Mouse (Mus musculus) kidney, postnatal 10 days (tissue): ENCODE data around the gene Vdr.

Experiments used
- DNase-seq: peaks from one replicate; pipeline ENCODE4 v3.0.0; 2021; ENCODE audit warnings: mixed read lengths

Gene Vdr

GRCm38 (mm10) chr15:97919217-97919616 is 8.8 kb upstream of the Vdr start:
- DNase-seq, result no peak

DNA sequence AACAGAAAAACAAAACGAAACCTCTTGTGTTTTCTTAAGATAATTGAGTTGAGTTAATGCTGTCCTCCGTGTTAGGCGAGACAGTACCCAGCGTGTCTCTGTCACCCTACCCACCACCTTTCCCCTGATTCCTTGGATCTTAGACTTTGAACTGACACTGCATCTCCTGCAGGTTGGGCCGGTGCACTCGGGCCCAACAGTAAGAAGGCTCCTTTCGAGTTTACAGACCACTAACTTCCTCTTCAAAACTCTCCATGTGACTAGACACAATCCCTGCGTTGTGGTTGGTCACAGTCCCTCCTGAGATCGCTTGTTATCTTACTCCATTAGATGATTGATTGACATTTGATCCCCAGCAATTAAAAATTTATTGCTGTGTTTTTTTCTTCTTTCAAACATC is 7.6 kb upstream of the Vdr start:
- no peak for DNase-seq

DNA sequence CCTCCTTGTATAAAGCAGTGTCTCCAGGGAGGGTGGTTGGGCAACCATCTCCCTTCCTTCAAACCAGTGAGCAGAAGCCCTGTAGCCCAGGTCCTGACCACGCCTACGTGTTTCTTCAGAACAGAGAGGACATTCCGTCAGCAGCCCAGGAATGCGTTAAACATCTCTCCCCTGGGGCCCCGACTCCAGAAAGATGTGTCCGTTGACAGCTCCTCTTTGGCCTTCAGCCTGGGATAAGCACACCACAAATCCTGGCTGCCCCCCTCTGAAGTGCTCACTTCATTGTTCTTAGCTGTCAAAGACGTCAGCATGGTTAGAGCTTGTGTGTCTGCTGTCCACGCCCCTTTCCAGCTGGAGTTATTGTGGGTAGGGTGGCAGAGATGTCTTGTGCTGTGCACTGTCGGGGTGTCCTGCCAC is 3.9 kb upstream of the Vdr start:
- peak; percentile 58 for DNase-seq

- DNase-seq, result peak; percentile 87
These were observed 2.4 kb downstream of the Vdr start for GRCm38 (mm10) chr15:97907801-97908751.

DNA sequence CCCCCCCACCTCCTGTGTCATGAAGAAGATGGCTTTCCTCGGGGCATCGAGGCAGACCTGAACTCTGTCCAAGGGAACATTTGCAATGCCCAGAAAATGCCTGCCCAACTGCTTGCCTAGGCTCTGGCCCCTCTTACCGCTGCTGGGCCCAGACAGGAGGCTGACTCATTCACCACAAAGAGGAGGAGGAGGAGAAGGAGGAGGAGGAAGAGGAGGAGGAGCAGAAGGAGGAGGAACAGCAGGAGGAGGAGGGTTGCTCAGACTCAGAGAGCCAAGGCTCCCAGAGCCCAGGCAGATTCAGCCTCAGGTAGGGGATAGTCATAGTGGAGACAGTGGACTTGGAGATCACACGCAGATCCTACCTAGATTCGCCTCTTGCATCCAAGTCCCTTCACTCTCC is 3.2 kb downstream of the Vdr start:
- no peak for DNase-seq

DNA sequence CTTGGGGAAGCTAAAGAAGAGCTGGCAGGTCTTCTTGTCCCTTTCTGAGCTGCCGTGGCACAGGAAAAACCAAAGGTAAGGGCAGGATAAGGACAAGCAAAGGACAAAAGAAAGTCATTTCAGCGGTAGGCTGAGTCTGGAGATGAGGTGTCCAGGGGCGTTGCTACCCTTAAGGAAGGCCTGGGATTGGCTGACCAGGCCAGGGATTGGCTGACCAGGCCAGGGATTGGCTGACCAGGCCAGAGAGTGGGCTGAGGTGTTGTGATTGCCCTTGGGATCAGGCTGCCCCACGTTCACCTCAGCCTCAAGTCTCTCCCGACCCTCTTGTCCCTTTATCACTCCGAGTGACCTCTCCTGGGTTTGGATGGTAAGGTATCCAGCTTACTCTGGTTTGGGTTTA is 5.1 kb downstream of the Vdr start:
- DNase-seq, result no peak

DNA sequence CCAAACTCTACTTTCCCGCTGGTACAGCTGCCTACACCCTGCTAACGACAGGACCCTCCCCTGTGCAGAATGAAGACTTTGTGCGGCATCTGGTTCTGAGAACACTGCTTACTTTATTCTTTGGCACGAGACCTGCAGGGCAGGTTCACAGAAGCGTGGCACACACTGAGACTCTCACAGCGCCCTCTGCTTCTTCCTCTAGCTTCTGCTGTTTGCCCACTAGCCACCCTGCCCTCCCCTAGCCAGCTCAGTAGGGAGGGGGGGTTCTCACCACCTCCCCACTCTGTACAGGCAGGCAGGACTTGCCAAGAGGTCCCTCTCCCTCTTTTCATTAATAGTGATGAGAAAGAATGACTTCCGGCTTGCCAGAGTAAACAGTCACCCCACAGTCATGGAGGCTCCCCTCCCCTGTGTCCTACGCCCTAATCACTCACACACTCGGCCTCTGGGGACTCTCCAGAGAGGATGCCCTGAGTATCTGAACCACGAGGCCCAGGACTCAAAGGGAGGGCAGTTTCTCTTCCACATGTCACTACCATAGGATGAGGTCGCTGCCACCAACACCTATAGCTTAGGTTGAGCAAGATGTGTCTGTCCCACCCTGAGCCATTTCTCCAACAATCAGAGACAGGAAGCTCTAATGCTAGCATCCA is 6.0 kb downstream of the Vdr start:
- DNase-seq, result peak; percentile 40

- no peak for DNase-seq
These were observed 7.0 kb downstream of the Vdr start for GRCm38 (mm10) chr15:97903261-97904009.

GRCm38 (mm10) chr15:97900991-97901390 is 9.4 kb downstream of the Vdr start:
- DNase-seq, result no peak

DNA sequence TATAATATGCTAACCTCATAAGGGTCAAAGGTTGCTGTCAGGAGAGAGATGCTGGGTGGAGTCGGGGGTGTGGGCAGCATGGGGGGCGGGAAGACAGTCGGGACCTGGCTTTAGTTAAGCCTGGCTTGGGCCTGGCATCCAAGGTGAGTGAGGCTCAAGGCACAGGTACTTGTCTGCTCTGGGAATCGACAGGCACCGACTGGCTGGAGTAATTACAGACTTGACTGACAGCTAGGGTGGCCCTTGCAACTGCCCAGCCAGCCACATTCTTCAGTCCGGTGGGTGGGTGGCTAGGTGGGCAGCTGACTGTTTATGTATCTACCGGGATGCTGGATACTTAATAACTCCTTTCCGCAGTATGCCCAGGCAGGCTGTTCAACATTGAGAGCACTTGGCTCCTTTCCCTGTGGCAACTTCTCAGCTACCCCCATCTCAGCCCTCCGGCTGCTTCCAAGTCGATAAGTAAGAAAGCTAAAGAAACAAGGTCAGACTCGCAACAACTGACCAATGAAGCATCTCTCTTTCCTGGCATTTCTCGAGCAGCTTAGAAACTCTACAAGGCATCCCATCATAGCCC is 10.0 kb downstream of the Vdr start:
- peak; percentile 53 for DNase-seq

DNA sequence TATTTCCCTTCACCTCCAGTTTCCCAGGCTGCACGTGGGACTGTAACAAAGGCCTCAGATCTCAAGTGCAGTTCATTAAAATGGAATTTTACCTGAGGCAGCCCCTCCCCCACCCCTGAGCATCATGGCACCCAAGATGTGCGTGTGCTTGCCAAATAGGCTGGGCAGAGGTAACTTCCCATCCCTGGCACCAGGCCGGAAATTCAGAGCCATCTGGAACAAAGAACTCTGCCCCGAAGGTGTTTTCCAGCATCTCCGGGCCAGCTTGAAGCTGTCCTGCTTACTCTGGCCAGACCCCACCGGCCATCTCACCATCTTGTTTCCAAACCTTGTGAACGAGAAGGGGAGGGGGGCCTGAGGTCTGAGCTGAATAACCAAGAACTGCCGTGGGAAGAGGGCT is 10.7 kb downstream of the Vdr start:
- DNase-seq, result peak; percentile 65

- DNase-seq, result no peak
These were observed 11.6 kb downstream of the Vdr start for GRCm38 (mm10) chr15:97898791-97899190.

DNA sequence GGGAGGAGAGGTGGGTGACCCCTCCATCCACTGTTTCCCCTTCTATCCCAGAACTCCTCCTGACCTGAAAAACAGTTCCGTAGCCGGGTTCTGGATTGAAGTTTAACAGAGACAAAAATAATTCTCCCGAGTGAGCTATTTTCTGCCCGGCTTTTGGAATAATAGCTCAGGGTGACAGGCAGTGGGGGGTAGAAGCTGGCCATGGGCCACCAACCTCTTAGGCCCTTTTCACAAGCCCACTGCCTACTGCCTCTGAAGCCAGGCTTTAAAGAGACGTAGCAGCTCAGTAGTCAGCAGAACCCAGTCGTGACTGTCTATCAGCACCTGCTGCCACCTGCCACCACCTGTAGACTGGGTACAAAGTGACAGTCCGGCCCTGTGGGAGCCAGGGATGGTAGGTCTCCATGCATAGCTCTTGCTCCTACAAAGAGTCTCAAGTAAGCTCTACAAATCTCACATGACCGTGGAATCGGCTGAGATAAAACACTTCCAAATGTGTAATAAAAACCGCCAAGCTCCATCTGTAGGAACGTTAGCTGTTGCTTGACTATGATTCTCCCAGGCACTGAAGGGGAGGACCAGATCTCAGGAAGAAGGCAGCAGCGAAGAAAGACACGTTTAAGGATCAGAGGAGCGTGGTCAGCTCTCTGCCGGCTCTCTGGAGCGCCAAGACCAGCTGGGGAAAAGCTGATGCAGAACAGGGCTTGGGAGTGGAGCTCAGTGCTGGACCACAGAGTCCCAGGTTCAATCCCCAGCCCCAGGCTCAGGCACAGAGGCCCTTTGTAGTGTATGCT is 13.4 kb downstream of the Vdr start:
- peak; percentile 66 for DNase-seq

DNA sequence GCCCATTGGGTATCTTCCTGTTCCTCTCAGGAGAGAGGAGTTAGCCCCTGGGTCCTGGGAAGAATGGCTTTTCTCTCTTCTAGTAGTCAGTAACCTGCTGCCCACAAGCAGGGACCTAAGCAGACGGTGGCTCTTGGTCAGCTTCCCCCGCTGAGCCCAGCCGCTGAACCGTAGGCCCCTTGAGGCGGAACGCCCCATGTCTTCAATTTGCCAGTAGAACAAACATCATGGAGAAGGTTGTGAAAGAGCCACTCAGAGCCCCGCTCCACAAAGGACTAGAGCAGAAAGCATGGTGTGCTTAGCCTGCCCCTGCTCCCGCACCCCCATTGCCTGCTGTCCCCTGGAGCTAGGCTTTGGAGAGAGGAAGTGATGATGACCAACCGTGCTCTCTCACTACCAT is 14.1 kb downstream of the Vdr start:
- DNase-seq, result no peak

DNA sequence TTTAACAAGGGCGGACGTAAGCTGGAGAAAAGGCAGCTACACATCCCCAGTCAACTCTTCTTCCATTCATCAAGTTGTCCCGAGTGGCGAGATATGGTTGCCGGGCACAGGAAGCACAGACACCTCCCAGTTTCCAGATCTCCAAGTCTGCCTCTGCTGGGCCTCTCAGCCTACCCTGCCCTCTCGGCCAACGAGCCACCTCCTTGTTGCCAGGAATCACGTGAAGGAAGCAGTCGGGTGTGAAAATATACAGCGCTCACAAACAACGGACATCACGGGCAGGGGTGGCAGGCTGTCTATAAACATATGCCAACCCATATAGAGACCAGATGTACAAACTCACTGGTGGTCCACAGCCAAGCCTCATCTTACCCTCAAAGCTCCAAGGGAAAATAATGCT is 14.6 kb downstream of the Vdr start:
- DNase-seq, result peak; percentile 65

DNA sequence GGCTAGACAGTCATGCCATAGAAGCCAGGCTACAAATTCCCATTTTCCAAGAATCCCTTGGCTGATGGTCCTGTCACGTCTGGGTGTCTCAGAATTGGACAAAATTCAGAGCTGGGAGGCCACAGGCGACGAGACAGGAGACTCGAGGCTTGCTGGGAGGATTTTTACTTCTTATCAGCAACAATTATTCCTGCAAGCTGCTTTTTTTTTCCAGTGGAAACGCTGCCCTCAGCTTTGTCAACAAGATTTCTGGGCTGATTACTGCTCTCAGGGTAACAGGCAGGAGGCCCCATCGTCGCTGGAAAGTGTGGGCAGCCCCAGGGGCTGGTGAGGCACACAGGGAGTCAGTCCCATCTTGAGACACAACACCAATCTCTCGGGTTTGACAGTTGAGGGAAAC is 17.9 kb downstream of the Vdr start:
- DNase-seq, result no peak

GRCm38 (mm10) chr15:97890450-97890849 is 20.0 kb downstream of the Vdr start:
- DNase-seq, result no peak

DNA sequence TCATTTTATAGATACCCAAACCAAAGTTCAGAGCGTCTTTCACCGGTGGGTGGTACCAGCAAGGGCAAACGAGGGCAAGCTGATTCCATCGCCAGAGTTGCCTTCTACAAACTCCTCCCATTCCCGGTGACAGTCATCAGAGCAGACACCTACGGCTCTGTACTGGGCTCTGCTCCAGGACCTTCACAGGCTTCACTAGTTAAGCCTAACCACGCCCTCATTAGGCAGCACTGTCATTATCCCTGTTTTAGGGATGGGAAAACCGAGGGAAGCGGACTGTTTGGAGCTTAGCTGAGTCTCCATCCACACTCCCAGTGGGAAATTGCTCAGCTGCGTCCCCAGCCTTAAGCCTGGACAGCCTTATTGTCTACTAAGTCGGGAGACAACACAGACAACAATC is 20.4 kb downstream of the Vdr start:
- DNase-seq, result peak; percentile 46

DNA sequence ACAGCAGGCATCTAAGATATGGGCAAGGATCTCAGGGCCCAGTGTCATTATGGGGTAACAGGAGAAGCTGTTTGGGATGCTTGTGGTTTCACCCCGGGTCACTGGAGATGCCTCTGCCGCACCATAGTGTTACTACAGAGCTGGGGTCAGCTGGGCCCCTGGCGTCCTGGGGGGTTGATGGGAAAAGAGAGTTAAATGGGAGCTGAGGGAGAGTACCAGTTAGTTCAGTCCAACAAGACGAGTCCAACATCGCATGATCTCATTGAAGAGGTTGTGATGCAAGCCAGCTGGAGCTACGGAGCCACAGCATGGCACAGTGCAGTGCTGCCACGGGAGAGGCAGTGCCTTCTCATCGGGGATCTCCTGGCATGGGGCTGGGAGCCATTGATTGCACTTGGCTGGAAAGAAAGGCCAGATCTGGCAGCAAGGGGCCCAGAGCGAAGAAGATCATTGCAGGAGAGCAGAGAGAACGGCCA is 22.9 kb downstream of the Vdr start:
- no peak for DNase-seq

DNA sequence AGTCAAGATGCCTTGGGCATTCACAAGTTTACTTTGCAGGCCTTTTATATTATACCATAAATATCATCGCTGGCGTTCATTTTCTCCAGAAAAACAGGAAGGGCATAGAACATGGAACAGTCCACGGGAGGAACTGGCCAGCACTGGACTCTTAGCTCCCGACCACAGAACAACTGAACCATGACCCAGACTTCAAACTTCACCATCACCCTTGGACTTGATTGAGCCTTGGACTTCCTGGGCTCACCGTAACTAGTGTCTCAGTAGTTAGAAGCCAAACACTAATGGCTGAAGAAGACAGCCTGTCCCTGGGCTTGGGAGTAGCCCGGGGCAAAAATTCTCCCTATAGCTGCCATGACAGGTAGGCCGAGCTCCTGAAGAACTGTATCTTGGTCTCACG is 29.0 kb downstream of the Vdr start:
- DNase-seq, result no peak

DNA sequence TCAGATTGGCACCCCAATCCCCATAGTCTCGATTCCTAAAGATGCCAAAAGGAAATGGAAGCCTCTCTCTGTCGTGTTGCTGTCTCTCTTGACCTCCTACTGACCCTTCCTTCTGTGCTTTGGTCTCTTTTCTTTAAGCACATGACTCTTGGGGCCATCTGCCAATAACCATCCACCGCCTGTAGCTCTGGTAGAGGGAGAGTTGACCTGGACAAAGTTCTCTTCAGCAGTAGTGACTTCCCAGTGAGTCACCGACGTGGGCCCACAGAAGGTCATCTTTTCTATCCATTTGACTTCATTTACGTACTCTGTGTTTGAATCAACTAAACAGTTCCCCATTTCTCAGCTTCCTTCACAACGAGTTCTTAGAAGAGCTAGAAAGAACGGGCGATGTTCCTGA is 30.0 kb downstream of the Vdr start:
- DNase-seq, result peak; percentile 50

GRCm38 (mm10) chr15:97878696-97879328 is 31.6 kb downstream of the Vdr start:
- no peak for DNase-seq
